Mouse (Mus musculus) Muller cell, postnatal 12 days (primary cell): Measurements from ENCODE around the gene Cdk9.

Experiments used
- DNase-seq: peaks from one replicate; pipeline ENCODE4 v3.0.0-alpha.2; 2015; ENCODE audit errors: inconsistent ontology term

The Cdk9 gene

DNA sequence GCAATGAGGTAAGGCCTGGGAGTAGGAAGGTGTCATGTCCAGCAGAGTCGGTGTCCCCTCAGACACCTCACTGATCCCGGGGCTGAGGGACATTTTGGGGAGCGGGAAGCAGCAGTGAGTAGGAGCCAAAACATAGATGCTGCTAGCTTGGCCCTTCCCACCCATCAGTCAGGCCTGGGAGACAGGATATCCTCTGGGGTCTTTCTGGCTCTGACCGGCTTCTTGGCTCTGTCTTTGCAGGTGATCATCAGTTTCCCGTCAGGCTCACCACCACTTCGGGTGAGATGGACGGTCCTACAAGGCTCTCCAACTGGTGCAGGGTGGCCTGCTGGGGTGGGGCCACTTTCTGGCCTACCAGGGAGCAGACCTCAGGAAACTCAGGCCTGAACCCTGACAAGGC lies 35.2 kb downstream of the Cdk9 start:
- DNase-seq: no peak

DNA sequence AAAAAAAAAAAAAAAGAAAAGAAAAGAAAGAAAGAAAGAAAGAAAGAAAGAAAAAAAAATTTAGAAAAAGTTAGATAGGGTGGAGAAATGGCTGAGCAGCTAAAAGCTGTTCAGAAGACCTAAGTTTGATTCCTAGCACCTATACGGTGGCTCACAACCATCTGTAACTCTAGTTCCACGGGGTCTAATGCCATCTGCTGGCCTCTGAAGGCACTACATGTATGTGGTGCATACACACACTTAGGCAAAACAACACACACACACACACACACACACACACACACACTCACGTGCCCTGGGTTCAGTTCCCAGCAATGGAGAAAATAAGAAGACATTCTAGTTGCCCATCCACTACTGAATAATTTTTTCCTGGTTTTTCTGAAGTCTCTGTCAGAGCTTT lies 36.1 kb downstream of the Cdk9 start:
- DNase-seq: no peak

DNA sequence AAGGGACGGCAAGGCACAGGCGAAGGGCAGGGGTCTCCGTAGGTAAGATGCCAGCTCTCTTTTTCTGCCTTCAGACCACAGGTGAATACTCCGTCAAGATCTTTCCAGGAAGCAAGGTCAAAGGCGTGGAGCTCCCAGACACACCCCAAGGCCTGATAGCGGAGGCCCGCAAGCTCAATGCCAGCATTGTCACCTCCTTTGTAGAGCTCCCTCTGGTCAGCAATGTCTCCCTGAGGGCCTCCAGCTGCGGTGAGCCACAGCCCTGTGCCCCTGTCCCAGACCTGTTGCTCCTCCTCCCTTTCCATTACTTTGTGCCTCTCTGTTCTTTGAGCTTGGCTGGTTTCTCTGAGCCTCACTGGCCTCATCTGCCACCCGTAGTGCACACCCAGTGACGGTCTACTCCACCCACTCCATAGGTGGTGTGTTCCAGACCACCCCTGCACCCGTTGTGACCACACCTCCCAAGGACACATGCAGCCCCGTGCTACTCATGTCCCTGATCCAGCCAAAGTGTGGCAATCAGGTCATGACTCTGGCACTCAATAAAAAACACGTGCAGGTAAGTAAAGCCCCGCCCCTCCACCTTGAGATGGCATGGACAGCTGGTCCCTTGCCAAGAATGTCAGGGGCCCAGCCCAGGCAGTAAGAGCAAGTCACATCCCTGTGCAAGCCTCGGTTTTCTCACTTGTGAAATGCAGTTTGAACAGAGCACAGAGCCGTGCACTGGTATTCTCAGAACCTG lies 39.5 kb downstream of the Cdk9 start:
- DNase-seq: no peak

DNA sequence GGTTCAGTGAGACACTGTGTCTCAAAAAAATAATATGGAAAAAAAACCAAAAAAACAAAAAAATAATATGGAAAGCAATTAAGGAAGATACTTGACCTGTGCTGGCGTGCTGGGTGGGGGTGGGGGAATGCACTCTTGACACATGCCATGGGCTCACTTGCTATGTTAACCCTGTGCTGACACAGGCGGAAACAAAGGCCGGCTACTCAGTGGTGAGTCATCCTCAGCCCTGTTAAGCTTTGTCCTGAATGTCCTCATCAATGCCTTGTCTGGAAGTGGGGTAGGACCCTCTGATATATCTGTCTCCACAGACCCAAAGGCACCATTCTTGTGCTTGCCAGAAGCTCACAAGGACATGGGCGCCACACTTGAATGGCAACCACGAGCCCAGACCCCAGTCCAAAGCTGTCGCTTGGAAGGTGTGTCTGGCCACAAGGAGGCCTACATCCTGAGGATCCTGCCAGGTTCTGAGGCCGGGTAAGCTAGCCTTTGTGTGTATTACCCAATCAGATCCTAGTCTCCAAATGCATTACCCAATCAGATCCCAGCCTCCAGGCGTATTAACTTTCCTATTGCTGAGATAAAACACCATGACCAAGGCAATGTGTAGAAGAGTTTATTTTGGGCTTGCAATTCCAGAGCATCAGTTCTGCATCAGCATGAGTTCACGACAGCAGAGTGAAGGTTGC lies 40.8 kb downstream of the Cdk9 start:
- peak; percentile 44 for DNase-seq

DNA sequence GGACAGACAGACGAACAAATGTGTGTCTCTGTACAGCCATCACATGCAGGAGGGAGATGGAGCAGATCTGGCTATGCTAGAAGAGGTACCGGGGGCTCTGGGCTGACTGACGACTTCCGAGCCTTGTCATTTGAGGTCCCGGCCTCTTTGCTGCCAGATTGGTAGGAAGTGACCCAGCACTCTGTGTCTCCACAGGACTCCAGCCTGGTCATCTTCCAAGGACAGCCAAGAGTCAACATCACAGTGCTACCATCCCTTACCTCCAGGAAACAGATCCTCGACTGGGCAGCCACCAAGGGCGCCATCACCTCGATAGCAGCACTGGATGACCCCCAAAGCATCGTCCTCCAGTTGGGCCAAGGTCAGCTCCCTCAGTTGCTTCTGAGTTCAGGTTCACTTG lies 41.7 kb downstream of the Cdk9 start:
- no peak for DNase-seq

DNA sequence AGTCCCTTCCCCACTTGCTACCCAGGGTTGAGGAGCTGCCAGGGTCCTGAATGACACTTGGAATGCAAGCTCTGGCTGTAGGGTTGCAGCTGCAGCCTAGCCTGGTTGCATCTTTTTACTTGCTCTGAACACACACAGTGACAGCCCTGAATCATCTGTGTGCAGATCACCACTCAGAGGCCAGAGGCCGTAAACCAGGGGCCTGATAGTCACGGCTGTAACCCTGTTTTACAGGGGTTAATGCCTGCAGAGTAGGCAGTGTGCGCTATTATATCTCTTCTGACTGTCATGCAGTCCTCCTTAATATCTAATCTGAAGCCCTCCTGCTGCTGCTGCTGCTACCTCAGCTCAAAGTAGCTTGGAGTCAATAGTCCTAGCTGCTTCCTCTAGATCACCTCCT lies 43.0 kb downstream of the Cdk9 start:
- no peak for DNase-seq

DNA sequence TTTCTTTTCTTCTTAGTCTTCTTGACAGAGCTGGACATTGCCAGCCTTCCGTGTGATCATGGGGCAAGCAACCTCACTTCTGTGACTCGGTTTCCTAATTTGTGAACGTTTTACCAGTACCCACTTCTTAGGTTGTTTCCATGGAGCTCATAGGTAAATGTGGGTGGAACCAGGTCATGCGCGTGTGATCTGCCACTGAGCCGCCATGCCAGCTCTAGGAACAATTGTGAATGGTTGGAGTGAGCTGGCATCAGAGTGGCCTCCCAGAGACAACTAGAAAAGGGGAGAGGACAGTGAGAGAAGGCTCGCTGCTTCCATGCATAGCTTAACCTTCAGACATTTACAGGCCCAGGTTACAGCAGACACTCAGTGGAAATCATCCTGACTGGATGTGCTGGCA lies 44.7 kb downstream of the Cdk9 start:
- peak; percentile 68 for DNase-seq

DNA sequence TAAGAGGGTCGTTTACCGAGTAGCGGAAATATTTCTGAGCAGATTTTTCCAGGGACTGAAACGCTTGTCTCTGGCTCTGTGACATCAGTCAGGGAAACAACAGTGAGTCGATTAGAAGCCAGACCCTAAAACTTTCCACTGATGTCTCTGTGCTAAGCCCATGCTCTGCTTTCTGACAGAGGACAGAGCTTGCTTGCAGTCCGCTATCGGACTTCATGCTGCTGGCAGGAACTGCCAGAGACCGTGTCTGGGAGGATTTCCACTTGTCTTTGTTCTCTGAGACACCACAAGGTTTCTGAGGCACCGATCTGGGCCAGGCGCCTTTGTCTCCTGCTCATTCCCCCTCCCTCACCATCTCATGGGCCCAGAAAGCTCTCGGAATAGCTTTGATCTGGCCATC lies 45.1 kb downstream of the Cdk9 start:
- DNase-seq: peak; percentile 79

DNA sequence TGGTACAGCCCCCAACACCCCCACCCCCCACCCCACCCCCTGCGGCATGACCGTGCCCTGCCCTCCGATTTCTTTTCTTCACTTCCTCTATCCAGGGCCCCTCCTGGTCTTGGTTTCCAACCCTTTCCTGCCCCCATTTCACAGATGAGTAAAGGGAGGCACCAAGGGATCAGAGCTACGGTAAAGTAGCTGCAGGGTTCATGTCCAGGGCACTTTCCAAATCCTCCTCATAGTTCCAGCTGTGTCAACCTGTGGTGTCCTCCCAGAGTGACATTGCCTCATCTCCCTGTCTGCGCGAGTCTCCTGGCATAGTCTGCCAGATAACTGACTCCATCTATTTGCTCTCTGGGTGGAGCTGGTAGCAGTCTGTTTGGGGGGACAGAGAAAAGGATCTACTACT lies 47.0 kb downstream of the Cdk9 start:
- no peak for DNase-seq

DNA sequence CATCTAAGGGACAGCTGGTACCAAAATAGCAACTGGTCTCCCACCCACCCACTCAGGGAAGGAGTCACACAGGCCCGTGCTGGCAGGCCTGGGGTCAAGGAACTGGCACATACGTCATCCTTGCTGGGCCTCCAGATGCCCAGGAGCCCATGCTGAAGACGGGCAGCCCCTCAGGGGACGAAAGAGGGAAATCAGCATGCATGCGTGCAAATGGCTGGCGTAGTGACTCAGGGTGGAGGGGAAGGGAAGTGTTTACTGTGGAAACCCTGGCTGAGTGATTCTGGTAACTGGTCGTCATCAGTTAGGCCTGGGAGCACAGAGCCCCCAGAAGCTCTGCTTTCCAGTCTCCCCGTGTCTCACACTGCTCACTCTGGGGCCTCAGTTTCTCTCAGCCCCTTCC lies 47.5 kb downstream of the Cdk9 start:
- no peak for DNase-seq

DNA sequence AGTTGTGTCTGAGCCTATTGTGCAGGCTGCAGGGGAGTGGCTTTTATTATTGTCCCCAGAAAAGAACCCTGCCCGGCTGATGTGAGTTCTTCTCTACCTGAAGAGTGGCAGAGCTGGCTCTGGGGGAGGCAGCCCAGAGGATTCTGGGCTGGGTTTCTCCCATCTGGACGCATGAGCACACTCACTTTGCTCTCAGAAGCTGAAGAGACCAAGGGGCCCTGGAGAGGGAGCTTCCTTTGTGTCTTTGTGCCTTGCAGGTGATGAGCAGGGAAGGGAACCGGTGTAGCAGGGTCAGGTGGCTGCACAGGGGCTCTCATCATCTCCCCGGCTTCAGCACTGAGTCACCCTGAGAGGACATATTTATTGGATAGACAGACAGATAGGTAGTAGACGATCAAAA lies 50.6 kb downstream of the Cdk9 start:
- no peak for DNase-seq

DNA sequence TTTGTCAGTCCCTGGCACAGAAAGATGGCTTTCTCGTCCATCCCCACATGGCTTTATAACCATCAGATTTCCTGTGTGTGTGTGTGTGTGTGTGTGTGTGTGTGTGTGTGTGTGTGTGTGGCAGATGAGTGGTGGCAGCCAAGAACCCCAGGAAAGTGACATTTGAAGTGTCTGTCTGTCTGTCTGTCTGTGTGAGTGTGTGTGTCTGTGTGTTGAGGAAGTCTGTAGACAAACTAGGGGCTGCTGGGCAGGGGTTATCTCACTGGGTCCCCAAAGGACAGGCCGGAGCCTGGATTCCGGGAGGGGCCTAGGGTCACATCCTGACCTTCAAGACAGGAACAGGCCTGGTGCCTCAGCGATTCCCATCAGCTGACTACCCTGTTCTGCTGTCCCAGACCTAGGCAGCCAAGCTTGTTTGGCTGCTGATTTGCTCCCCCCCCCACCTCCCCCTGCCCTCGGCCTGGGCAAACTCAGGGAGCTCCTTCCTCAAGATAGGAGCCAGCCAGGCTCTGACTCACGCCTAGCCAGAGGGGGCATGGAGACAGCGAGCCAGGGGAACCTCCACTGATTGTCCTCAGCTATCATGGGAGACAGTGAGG lies 51.3 kb downstream of the Cdk9 start:
- peak; percentile 83 for DNase-seq

DNA sequence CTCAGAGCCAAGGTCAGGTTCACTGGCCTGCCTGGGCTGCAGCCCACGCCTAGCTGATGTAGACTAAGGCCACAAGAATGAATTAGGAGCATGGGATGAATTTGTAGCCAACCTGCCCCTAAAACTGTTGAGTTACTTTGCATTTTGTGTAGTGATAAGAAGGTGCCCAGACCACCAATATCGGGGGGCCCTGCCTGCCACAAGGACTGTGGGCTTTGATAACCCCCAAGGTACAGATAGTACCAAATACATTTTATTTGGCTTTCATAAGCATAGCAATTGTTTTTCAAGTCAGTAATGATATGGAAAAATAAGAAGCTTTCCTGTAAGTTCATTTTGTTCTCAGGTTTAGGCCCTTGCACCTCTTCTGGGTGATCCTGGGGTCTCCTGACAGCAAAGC lies 54.0 kb downstream of the Cdk9 start:
- DNase-seq: no peak

DNA sequence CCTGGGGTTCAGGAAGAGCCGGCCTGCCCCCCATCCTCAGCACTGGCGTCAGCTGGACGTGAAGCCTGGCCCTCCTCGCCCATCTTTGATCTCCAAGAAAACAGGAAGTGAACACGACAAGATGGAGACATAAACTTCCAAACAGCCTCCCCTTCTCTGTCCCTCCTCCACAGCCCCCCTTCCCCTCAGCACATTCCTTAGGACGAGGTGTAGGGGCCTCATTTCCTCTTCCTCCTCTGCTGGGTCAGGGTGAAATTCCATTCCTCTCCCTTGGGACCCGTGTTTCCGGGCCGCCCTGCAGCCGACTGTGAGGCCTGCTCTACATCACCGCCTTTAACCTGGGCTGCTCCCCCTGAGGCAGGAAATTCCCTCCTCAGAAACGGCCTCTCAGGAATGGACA lies 57.0 kb downstream of the Cdk9 start:
- DNase-seq: no peak
